Mouse (Mus musculus): Measurements from ENCODE around the gene Hivep3.

Hivep3 gene

DNA sequence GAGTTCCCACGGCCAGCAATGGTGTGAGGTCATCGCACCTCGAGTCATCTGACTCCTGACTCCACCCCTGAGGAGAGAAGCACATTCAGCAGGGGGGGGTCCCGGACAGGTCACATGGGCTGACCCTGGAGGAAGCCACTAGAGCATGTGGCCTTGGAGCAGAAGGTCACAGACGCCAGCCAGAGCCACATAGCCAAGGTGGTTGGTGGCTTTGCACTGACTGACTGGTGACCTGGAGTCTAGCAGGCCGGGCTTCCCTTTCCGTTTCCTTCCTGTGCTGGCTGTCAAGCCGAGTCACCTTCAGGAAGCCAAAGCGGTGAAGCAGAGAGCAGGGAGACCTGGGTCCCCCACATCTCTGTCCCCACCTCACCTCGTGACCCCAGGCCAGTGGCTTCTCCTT, 278.2 kb downstream of the Hivep3 start:
- H3K36me3 ChIP-seq (ENCODE audit: insufficient read depth, low read length) = no peaks in the 10 kb centered on the region
- TF ChIP-seq NANOG (IDR thresholded peaks at IDR 0.05; ENCODE audit: borderline replicate concordance, low read length) (no peak), CTCF (conservative IDR thresholded peaks at IDR 0.05; ENCODE audit: low read length) (no peak), POU5F1 (IDR thresholded peaks at IDR 0.05; ENCODE audit: borderline replicate concordance, low read length) (no peak)
- H3K4me1 ChIP-seq (replicated peaks; ENCODE audit: low read depth, low read length) = no peaks in the 10 kb centered on the region
- H3K4me3 ChIP-seq (replicated peaks; ENCODE audit: low read length) = no peak overlapping the region
- H3K9me3 ChIP-seq (ENCODE audit: low read length) = no peaks in the 10 kb centered on the region
- H3K27me3 ChIP-seq (ENCODE audit: insufficient read depth, low read length) = peaks cover 16% of the 10 kb centered on the region

DNA sequence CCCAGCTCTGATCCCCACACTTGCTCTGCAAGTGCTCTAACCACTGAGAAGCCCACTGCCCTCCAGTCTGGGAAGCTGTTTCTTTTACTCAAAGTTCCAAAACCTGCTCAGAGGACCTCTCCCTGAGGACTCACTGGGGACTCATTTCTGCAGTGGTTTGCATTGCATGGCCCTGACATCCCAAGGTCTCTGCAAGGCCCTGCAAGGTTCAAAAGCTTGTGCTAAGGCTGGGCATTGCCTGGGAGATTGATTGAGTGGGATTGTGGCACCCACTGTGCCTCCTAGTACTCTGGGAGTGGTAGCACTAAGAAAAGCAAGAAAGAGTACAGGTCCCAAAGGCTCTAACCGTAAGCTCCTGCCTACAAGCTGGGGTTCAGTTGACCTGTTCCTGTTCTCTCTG, 279.3 kb downstream of the Hivep3 start:
- no peaks in the 10 kb centered on the region for H3K9me3 ChIP-seq (ENCODE audit: low read length)
- H3K36me3 ChIP-seq (ENCODE audit: insufficient read depth, low read length) = no peaks in the 10 kb centered on the region
- no peak overlapping the region for H3K4me3 ChIP-seq (replicated peaks; ENCODE audit: low read length)
- H3K27me3 ChIP-seq (ENCODE audit: insufficient read depth, low read length) = peaks cover 16% of the 10 kb centered on the region
- no peak for TF ChIP-seq CTCF (conservative IDR thresholded peaks at IDR 0.05; ENCODE audit: low read length)
- no peak for TF ChIP-seq POU5F1 (IDR thresholded peaks at IDR 0.05; ENCODE audit: borderline replicate concordance, low read length)
- no peak for TF ChIP-seq NANOG (IDR thresholded peaks at IDR 0.05; ENCODE audit: borderline replicate concordance, low read length)
- H3K4me1 ChIP-seq (replicated peaks; ENCODE audit: low read depth, low read length) = no peaks in the 10 kb centered on the region

DNA sequence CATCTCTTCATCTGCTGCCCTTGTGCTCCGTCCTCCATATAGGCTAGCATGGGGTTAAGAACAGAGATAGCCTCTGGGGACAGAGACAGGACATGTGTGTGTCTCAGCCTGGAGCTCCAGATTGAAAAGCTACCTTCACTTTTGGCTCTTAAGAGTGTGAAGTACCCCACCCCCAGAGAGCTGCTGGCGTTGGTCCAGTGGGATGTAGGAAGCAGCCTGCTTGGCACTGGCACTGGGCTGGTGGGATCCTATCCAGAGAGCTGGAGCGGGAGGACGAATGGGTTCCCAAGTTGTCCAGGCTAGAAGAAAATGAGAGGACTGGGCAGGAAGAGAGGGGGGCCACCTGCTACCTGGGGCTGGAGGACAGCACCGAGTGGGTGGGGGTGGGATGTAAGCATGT, 284.8 kb downstream of the Hivep3 start:
- Histone ChIP-seq H3K4me1 (replicated peaks; ENCODE audit: low read depth, low read length) (no peaks in the 10 kb centered on the region), H3K4me3 (replicated peaks; ENCODE audit: low read length) (no peak overlapping the region), H3K27me3 (ENCODE audit: insufficient read depth, low read length) (peaks cover 23% of the 10 kb centered on the region), H3K9me3 (ENCODE audit: low read length) (no peaks in the 10 kb centered on the region), H3K36me3 (ENCODE audit: insufficient read depth, low read length) (no peaks in the 10 kb centered on the region)
- no peak for TF ChIP-seq NANOG (IDR thresholded peaks at IDR 0.05; ENCODE audit: borderline replicate concordance, low read length)
- no peak for TF ChIP-seq CTCF (conservative IDR thresholded peaks at IDR 0.05; ENCODE audit: low read length)
- TF ChIP-seq POU5F1 (IDR thresholded peaks at IDR 0.05; ENCODE audit: borderline replicate concordance, low read length) = no peak

DNA sequence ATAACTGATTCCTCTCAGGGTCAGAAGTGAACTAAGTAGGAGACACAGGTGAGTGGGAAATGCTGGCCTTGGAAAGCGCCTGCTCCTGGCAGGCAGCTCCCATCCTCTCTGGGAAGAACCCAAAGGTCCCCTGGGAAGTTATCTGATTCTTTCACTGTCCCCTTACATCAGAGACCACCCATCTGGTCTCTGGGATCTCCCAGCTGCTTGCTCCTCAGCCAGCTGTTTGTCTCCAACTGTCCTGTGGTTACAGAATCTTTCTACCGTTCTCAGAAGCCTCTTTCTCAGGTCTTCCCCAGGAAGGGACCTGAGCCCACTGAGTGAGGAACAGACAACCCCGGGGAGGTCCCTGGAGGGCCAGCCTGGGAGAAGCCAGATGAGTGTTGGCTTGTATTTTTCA, 288.8 kb downstream of the Hivep3 start:
- no peaks in the 10 kb centered on the region for H3K9me3 ChIP-seq (ENCODE audit: low read length)
- peaks cover 33% of the 10 kb centered on the region for H3K27me3 ChIP-seq (ENCODE audit: insufficient read depth, low read length)

DNA sequence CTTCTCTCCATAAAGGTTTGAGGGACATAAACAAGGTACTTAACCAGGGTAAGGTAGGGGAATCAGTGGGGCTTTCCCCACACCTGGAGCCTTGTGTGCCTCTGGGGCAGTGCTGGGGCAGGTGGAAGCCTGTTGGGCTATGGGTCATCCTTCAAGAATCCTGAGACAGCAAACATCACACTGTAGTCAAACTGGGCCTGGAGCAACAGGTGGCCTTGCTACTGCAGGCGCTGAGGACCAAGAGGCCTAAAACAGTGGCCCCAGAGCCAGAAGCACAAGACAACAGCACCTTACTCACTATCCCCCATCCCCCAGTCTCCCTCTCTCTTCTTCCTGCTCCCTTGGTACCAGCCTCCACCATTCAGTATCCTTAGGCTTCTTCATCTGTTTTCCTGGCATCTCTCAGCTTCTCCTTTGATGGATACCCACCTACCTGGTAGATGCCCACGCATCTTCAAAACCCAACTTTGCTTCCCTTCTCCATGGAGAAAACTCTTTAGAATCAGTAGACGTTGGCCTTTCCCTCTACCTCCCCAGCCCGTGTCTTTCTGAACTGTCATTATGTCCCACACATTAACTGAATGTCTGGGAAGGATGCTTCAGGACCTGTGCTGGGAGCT, 289.7 kb downstream of the Hivep3 start:
- H3K9me3 ChIP-seq (ENCODE audit: low read length) = no peaks in the 10 kb centered on the region
- no peaks in the 10 kb centered on the region for H3K36me3 ChIP-seq (ENCODE audit: insufficient read depth, low read length)
- peaks cover 42% of the 10 kb centered on the region for H3K27me3 ChIP-seq (ENCODE audit: insufficient read depth, low read length)
- H3K4me1 ChIP-seq (replicated peaks; ENCODE audit: low read depth, low read length) = no peaks in the 10 kb centered on the region
- TF ChIP-seq NANOG (IDR thresholded peaks at IDR 0.05; ENCODE audit: borderline replicate concordance, low read length) (no peak), POU5F1 (IDR thresholded peaks at IDR 0.05; ENCODE audit: borderline replicate concordance, low read length) (no peak)
- H3K4me3 ChIP-seq (replicated peaks; ENCODE audit: low read length) = no peak overlapping the region

More for the DNA sequence above, 288.8 kb downstream of the Hivep3 start:
- Histone ChIP-seq H3K4me3 (replicated peaks; ENCODE audit: low read length) (no peak overlapping the region), H3K4me1 (replicated peaks; ENCODE audit: low read depth, low read length) (no peaks in the 10 kb centered on the region), H3K36me3 (ENCODE audit: insufficient read depth, low read length) (no peaks in the 10 kb centered on the region)
- TF ChIP-seq POU5F1 (IDR thresholded peaks at IDR 0.05; ENCODE audit: borderline replicate concordance, low read length) (no peak), NANOG (IDR thresholded peaks at IDR 0.05; ENCODE audit: borderline replicate concordance, low read length) (no peak), CTCF (conservative IDR thresholded peaks at IDR 0.05; ENCODE audit: low read length) (no peak)

DNA sequence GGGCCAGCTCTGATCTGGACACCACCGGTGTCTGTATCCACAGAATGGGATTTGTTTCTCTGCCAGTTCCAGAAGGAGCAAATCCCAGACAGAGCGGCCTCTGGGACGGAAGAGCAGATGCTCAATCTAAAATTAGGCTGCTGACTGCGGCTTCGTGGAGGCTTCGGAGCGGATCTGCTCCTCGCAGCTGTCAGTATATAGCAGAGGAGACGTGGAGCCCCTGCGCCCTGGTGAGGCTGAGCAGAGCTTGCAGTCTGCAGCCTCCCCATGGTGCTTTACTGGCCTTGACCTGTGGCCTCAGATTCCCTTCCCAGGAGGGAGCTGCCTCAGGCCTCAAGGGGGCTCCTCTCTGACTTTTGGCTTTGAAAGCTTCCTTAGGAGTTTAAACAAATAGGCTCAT, 290.5 kb downstream of the Hivep3 start:
- TF ChIP-seq POU5F1 (IDR thresholded peaks at IDR 0.05; ENCODE audit: borderline replicate concordance, low read length) = no peak
- no peaks in the 10 kb centered on the region for H3K4me1 ChIP-seq (replicated peaks; ENCODE audit: low read depth, low read length)

DNA sequence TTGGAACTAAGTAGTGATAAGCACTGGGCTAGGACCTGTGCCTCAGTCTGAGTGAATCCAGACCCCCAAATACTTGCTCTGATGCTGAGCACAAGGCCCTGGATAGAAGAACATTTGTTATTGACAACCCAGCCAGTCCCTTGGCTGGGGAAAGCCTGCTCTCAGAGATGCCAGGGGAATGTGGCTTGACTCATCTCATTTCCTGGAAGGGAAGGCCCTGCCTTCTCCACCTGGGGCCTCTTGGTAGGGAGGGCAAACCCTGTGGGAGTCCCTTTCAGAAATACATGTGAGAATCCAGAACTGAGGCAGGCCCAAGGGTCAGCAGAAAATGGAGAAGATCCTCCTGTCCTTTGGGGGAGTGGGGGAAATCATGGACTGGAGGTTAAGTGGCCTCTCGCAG, 294.1 kb downstream of the Hivep3 start:
- Histone ChIP-seq H3K27me3 (ENCODE audit: insufficient read depth, low read length) (peaks cover 59% of the 10 kb centered on the region), H3K4me3 (replicated peaks; ENCODE audit: low read length) (no peak overlapping the region), H3K36me3 (ENCODE audit: insufficient read depth, low read length) (no peaks in the 10 kb centered on the region), H3K9me3 (ENCODE audit: low read length) (no peaks in the 10 kb centered on the region), H3K4me1 (replicated peaks; ENCODE audit: low read depth, low read length) (peaks cover 5% of the 10 kb centered on the region; the same call in 1 of the 2 replicates)
- no peak for TF ChIP-seq POU5F1 (IDR thresholded peaks at IDR 0.05; ENCODE audit: borderline replicate concordance, low read length)
- no peak for TF ChIP-seq NANOG (IDR thresholded peaks at IDR 0.05; ENCODE audit: borderline replicate concordance, low read length)
- no peak for TF ChIP-seq CTCF (conservative IDR thresholded peaks at IDR 0.05; ENCODE audit: low read length)

More for the DNA sequence above, 290.5 kb downstream of the Hivep3 start:
- peaks cover 46% of the 10 kb centered on the region for H3K27me3 ChIP-seq (ENCODE audit: insufficient read depth, low read length)
- H3K9me3 ChIP-seq (ENCODE audit: low read length) = no peaks in the 10 kb centered on the region
- H3K4me3 ChIP-seq (replicated peaks; ENCODE audit: low read length) = no peak overlapping the region
- H3K36me3 ChIP-seq (ENCODE audit: insufficient read depth, low read length) = no peaks in the 10 kb centered on the region

DNA sequence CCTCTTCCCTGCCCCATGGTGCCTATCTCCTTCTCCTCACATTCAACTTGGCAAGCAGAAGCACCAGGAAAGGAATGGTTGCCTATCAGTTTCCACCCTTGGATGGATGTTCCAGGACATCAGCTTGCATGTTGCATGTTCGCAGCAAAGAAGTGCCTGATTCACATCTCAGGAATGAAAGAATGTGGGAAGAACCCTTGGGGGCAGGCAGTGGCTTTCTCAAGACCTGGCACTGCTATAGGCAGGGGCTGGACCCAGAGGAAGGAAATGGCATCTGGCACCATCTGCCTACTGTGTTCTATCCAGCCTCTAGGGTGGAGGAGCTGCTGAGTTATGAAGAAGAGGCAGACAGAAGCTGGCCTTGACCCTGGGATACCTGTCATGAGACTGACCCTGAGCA, 296.4 kb downstream of the Hivep3 start:
- peaks cover 11% of the 10 kb centered on the region for H3K4me1 ChIP-seq (replicated peaks; ENCODE audit: low read depth, low read length)
- H3K4me3 ChIP-seq (replicated peaks; ENCODE audit: low read length) = no peak overlapping the region
- no peaks in the 10 kb centered on the region for H3K36me3 ChIP-seq (ENCODE audit: insufficient read depth, low read length)
- TF ChIP-seq POU5F1 (IDR thresholded peaks at IDR 0.05; ENCODE audit: borderline replicate concordance, low read length) (no peak), NANOG (IDR thresholded peaks at IDR 0.05; ENCODE audit: borderline replicate concordance, low read length) (no peak), CTCF (conservative IDR thresholded peaks at IDR 0.05; ENCODE audit: low read length) (no peak)
- peaks cover 72% of the 10 kb centered on the region for H3K27me3 ChIP-seq (ENCODE audit: insufficient read depth, low read length)
- H3K9me3 ChIP-seq (ENCODE audit: low read length) = no peaks in the 10 kb centered on the region

DNA sequence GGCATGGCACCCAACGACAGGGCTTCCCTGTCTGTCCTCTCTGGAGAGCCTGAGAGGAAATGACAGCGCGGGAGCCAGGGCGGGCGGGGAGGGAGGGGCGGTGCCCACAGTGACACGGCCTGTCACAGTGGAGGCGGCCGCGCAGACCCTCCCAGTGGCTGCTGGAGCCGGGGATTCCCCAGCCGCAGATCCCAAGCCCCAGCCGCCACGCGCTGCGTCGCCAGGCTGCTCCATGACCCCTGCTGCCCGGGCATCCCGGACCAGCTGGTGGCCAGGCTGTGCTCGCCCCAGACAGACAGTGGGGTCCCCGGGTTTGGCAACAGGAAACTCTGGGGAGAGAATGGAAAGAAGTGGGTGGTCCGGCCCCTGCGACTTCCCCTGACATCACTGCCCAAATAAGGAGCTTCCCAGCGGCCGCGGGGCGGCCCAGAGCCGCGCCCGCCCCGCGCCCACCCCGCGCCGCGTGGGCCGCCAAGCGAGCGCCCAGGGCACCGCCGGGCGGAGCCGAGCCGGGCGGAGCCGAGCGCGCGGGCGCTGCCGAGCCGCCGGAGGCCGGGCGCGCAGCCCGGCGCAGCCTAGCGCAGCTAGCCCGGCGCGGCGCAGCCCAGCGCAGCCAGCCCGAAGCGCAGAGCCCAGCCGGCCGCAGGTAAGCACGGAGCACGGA, 298.9 kb downstream of the Hivep3 start:
- H3K4me3 ChIP-seq (replicated peaks; ENCODE audit: low read length) = peak overlapping the region; percentile 82
- no peaks in the 10 kb centered on the region for H3K9me3 ChIP-seq (ENCODE audit: low read length)
- peaks cover 76% of the 10 kb centered on the region for H3K27me3 ChIP-seq (ENCODE audit: insufficient read depth, low read length)
- H3K4me1 ChIP-seq (replicated peaks; ENCODE audit: low read depth, low read length) = peaks cover 18% of the 10 kb centered on the region
- no peaks in the 10 kb centered on the region for H3K36me3 ChIP-seq (ENCODE audit: insufficient read depth, low read length)
- no peak for TF ChIP-seq POU5F1 (IDR thresholded peaks at IDR 0.05; ENCODE audit: borderline replicate concordance, low read length)
- TF ChIP-seq CTCF (conservative IDR thresholded peaks at IDR 0.05; ENCODE audit: low read length) = no peak
- no peak for TF ChIP-seq NANOG (IDR thresholded peaks at IDR 0.05; ENCODE audit: borderline replicate concordance, low read length)
